Mouse (Mus musculus): ENCODE data around the gene Vegfa.
"Not testable (repeated sequence)": the region's sequence is repeated elsewhere in the genome, so short reads cannot be mapped to it uniquely, and the experiment has no call there.

Gene Vegfa

GRCm38 (mm10) chr17:45996921-45997444, 35.2 kb downstream of the Vegfa start:
- DNase-seq (ENCODE audit: low spot score) = no peak

DNA sequence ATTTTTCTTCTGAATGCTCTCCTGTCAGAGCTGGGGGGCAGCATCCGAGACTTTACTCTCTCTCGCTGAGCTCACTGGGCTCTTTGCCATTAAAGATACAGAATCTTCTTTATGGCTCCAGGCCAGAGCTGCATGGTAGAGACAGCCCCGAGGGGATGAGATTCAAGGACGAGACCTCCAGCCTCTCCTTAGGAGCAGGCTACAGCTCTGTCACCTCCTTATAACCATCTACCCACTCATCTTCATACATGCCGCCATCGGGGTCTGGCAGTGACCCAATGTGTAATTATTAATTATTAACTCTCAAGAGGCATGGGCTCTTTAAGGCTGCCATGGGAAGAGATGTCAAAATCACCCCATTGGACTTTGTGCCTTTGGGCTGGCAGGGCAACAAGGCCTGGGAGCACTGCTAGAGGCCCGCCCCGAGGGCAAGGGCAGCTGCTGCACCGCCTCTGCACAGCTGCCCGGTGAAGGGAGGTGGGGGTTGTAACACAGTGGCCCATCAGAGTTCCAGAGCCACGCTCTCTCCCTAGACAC, 37.8 kb downstream of the Vegfa start:
- DNase-seq (ENCODE audit: low spot score) = no peak

GRCm38 (mm10) chr17:45986915-45987314, 45.3 kb downstream of the Vegfa start:
- no peak for DNase-seq (ENCODE audit: low spot score)

- DNase-seq (ENCODE audit: low spot score) = no peak
These were observed 45.8 kb downstream of the Vegfa start for GRCm38 (mm10) chr17:45986374-45986773.

- not testable (repeated sequence) for DNase-seq (ENCODE audit: low spot score)
These were observed 49.0 kb downstream of the Vegfa start for GRCm38 (mm10) chr17:45983185-45983584.

DNA sequence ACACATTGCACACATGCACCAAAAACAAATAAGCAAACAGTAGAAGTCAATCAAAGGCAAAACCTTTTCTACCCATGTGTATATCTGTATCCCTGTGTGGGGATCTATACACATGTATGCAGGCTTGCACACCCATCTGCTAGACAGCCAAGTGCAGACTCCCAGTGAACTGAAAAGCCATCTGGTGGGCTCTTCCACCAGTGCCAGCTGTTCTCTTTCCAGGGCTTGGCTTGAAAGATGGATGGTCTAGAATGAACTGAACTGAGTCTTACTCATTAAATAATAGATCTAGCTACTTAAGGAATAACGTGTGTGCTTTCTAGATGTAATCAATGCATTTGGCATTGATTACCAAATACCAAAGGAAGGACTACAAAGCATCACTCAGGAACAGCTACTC, 50.3 kb downstream of the Vegfa start:
- DNase-seq (ENCODE audit: low spot score) = no peak

DNA sequence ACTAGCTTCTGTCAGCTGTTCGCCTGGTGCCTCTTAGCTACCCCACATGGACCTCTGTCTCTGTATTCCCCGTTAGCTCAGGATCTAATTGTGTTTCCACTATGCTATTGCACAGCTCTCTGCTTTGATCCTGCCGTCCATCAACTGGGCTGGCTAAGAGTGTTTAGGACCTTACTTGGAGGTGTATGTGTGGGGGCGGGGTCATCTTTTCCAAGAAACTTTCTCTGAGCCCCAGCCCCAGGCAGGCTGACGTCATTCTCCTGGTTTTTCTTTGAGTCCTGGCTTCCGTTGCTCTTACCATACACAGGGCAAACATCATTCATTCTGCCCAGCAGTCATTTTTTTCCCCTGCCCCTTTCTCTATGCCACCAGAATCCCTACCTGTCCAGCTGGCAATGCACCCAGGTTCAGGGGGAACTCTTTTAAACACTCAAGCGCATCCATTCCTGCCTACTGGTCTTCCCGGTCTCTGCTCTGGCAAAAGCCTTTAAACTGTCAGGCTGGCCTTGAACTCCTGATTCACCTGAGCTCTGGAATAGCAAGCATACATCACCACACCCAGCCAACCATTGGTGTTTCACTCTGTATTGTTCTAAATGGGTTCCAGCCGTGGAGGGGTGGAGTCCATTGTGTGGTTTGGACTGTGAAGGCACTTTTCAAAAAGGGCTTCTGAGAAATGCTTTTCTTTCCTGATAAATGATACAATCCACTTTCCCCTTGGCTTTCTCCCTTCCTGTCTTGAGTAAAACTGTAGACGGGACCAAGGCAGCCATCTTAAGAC, 53.0 kb downstream of the Vegfa start:
- no peak for DNase-seq (ENCODE audit: low spot score)

GRCm38 (mm10) chr17:45974461-45974860, 57.7 kb downstream of the Vegfa start:
- DNase-seq (ENCODE audit: low spot score) = no peak

GRCm38 (mm10) chr17:45973214-45973613, 59.0 kb downstream of the Vegfa start:
- DNase-seq (ENCODE audit: low spot score) = no peak

DNA sequence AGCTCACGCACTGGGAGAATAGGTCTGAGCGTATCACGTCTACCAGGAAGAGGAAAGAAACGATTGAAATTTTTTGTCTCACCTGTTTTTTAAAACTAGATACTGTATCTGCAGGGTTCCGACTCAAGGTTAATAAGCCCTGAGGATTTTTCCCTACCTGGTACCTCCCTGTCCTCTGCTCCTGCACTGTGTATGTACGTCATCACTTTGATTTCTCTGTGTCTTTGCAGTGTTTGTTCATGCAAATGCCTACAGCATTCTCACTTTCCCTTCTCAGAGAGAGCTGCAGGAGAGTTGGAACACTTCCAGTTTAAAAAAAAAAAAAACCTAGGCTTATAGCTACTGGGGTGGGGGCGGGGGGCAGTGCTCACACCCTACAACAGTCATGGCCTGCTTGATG, 59.8 kb downstream of the Vegfa start:
- DNase-seq (ENCODE audit: low spot score) = no peak

GRCm38 (mm10) chr17:45971800-45972199, 60.4 kb downstream of the Vegfa start:
- no peak for DNase-seq (ENCODE audit: low spot score)

DNA sequence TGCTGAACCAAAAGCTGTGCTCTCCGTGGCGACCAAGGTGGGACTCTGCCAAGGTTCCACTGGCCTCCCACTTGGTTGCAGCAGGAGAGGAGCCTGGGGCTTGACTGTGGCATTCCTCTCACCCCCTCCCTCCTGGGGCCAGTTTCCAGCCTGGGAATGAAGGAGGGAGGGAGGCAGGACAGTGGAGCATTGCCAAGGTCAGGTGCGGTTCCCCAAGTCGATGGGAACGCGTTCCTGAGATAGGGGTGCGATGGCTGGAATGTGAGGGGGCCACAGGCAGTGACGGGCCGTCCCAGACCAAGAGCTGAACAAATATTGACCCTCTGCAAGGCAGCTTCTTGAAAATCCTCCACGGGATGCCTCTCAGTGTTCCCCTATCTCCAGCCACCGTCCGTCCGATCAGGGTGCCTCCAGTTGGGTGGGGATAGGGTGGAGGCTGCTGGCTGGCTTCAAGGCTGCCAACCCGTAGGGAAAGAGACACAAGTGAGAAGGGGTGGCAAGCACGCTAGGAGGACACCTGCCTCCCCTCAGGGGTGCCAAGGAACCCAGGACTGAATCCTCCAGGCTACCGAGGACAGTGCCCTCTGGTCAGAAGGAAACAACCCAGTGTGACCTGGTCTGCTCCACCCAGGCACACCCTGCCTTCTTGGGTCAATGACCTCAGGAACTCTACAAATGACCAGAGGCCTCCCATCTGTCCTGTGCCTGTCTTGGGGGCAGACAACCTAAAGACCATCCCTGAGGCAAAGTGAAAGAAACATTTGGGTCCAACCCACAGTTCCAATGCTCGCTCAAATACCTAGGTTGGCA, 61.2 kb downstream of the Vegfa start:
- DNase-seq (ENCODE audit: low spot score) = no peak

GRCm38 (mm10) chr17:45969596-45969995, 62.6 kb downstream of the Vegfa start:
- DNase-seq (ENCODE audit: low spot score) = no peak

DNA sequence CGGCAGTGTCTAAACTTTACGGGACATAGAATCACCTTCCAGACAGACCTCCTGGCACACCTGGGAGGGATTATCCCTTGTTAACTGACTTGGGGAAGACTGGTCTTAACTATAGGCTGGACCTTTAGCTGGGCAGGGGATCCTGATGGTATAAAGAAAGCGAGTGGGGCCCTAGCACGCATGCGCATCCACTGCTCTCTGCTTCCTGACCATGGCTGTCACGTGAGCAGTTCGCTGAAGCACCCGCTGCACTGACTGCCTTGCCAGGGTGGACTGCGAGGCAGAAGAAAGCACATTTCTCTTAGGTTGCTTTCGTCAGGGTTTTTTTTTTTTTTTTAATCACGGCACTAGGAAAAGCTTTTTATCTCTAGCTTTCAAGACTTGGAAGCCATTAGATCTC, 63.8 kb downstream of the Vegfa start:
- DNase-seq (ENCODE audit: low spot score) = no peak
